Mouse (Mus musculus): Measurements from ENCODE around the gene Strn. TPM values are rescaled to one million over a fixed set of nuclear protein-coding genes. Genes with fewer than 3 reads are reported as not detected.

Gene Strn
- polyA plus RNA-seq, 1 experiment from 2014 or later: 3.4 TPM

- Histone ChIP-seq H3K9me3 (ENCODE audit: low read length) (no peaks in the 10 kb centered on the region), H3K36me3 (ENCODE audit: insufficient read depth, low read length) (no peaks in the 10 kb centered on the region), H3K4me1 (ENCODE audit: insufficient read depth, low read depth, low read length) (no peaks in the 10 kb centered on the region), H3K9ac (replicated peaks; ENCODE audit: low read depth) (no peak overlapping the region), H3K27ac (ENCODE audit: low read length) (no peak overlapping the region), H3K27me3 (replicated peaks; ENCODE audit: insufficient read depth, low read length) (no peaks in the 10 kb centered on the region), H3K4me2 (replicated peaks; ENCODE audit: low read depth, low read length) (no peak overlapping the region), H3K4me3 (ENCODE audit: low read depth, low read length) (no peak overlapping the region)
- 62% methylated on average over 5 of the region's 5 CpGs for WGBS
- no peak for TF ChIP-seq CTCF (IDR thresholded peaks at IDR 0.05)
- no peak for TF ChIP-seq EP300 (IDR thresholded peaks at IDR 0.05)
- ATAC-seq (no peak), DNase-seq (ENCODE audit: low spot score) (no peak)
These were observed 118.8 kb downstream of the Strn start for GRCm38 (mm10) chr17:78618164-78618693.

DNA sequence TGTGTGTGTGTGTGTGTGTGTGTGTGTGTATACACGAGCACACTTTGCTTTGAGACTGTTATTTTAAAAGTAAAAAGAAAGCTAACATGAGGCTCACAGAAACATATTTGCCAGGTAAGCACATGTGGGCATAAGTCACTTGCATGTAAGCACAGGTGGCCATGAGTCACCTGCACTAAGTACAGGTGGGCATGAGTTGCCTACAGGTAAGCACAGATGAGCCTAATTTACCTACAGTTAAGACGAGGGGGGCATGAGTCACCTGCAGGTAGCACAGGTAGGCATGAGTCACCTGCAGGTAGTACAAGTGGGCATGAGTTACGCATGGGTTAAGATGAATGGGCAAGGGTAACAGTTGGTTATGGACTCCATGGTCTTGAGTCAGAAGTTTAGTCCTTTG lies 121.9 kb downstream of the Strn start:
- Histone ChIP-seq H3K4me1 (ENCODE audit: insufficient read depth, low read depth, low read length) (no peaks in the 10 kb centered on the region), H3K27me3 (replicated peaks; ENCODE audit: insufficient read depth, low read length) (no peaks in the 10 kb centered on the region), H3K9ac (replicated peaks; ENCODE audit: low read depth) (no peak overlapping the region), H3K4me3 (ENCODE audit: low read depth, low read length) (no peak overlapping the region), H3K36me3 (ENCODE audit: insufficient read depth, low read length) (no peaks in the 10 kb centered on the region), H3K27ac (ENCODE audit: low read length) (no peak overlapping the region), H3K4me2 (replicated peaks; ENCODE audit: low read depth, low read length) (no peak overlapping the region), H3K9me3 (ENCODE audit: low read length) (no peaks in the 10 kb centered on the region)
- DNase-seq (ENCODE audit: low spot score) (no peak), ATAC-seq (no peak)
- 71% methylated on average over 3 of the region's 3 CpGs for WGBS
- TF ChIP-seq EP300 (IDR thresholded peaks at IDR 0.05): no peak
- TF ChIP-seq CTCF (IDR thresholded peaks at IDR 0.05): no peak

GRCm38 (mm10) chr17:78614481-78614880 lies 122.5 kb downstream of the Strn start:
- no peaks in the 10 kb centered on the region for H3K4me1 ChIP-seq (ENCODE audit: insufficient read depth, low read depth, low read length)
- no peak for TF ChIP-seq EP300 (IDR thresholded peaks at IDR 0.05)
- no peak for DNase-seq (ENCODE audit: low spot score)
- H3K36me3 ChIP-seq (ENCODE audit: insufficient read depth, low read length): no peaks in the 10 kb centered on the region
- H3K27me3 ChIP-seq (replicated peaks; ENCODE audit: insufficient read depth, low read length): no peaks in the 10 kb centered on the region
- H3K4me3 ChIP-seq (ENCODE audit: low read depth, low read length): no peak overlapping the region
- no peak overlapping the region for H3K9ac ChIP-seq (replicated peaks; ENCODE audit: low read depth)
- H3K9me3 ChIP-seq (ENCODE audit: low read length): no peaks in the 10 kb centered on the region
- H3K4me2 ChIP-seq (replicated peaks; ENCODE audit: low read depth, low read length): no peak overlapping the region
- WGBS: 63% methylated on average over 2 of the region's 2 CpGs
- no peak for ATAC-seq
- H3K27ac ChIP-seq (ENCODE audit: low read length): no peak overlapping the region

GRCm38 (mm10) chr17:78611117-78611516 lies 125.9 kb downstream of the Strn start:
- H3K4me1 ChIP-seq (ENCODE audit: insufficient read depth, low read depth, low read length): no peaks in the 10 kb centered on the region
- H3K9me3 ChIP-seq (ENCODE audit: low read length): no peaks in the 10 kb centered on the region
- DNase-seq (ENCODE audit: low spot score) (no peak), ATAC-seq (no peak)
- no peaks in the 10 kb centered on the region for H3K27me3 ChIP-seq (replicated peaks; ENCODE audit: insufficient read depth, low read length)
- no peaks in the 10 kb centered on the region for H3K36me3 ChIP-seq (ENCODE audit: insufficient read depth, low read length)
- peak; percentile 53 for TF ChIP-seq CTCF (IDR thresholded peaks at IDR 0.05)
- no peak for TF ChIP-seq EP300 (IDR thresholded peaks at IDR 0.05)
- no peak overlapping the region for H3K4me2 ChIP-seq (replicated peaks; ENCODE audit: low read depth, low read length)
- no peak overlapping the region for H3K27ac ChIP-seq (ENCODE audit: low read length)
- no peak overlapping the region for H3K4me3 ChIP-seq (ENCODE audit: low read depth, low read length)
- WGBS: 77% methylated on average over 6 of the region's 6 CpGs
- H3K9ac ChIP-seq (replicated peaks; ENCODE audit: low read depth): no peak overlapping the region

DNA sequence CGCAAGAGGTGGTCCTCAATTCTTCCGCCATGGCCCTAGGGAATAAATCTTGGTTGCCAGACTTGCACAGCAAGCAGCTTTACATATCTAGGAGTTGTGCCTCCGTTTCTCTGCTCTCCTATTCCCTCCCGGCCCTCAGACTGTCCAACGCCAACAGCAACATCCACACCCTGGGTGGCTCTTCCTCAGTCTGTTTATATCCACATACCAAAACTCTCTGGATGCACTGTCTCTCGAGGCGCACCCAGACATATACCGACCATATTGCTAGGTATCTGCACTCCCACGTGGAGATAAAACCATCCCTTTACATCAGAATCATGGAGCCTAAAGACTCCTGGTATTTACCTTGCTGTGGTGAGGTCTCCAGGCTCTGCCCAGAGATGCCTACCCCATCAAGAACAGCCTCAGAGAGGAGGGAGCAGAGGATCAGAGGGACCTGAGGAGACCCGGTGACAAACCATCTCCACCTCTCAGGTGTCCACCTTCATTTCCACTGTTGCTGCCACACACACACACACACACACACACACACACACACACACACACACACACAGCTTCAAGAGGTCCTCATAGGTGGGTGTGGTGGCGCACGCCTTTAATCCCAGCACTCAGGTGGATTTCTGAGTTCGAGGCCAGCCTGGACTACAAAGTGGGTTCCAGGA lies 127.7 kb downstream of the Strn start:
- Histone ChIP-seq H3K4me3 (ENCODE audit: low read depth, low read length) (no peak overlapping the region), H3K9ac (replicated peaks; ENCODE audit: low read depth) (no peak overlapping the region), H3K36me3 (ENCODE audit: insufficient read depth, low read length) (no peaks in the 10 kb centered on the region), H3K9me3 (ENCODE audit: low read length) (no peaks in the 10 kb centered on the region), H3K4me1 (ENCODE audit: insufficient read depth, low read depth, low read length) (no peaks in the 10 kb centered on the region), H3K4me2 (replicated peaks; ENCODE audit: low read depth, low read length) (no peak overlapping the region), H3K27me3 (replicated peaks; ENCODE audit: insufficient read depth, low read length) (no peaks in the 10 kb centered on the region), H3K27ac (ENCODE audit: low read length) (no peak overlapping the region)
- TF ChIP-seq CTCF (IDR thresholded peaks at IDR 0.05) (no peak), EP300 (IDR thresholded peaks at IDR 0.05) (no peak)
- 75% methylated on average over 13 of the region's 13 CpGs for WGBS
- DNase-seq (ENCODE audit: low spot score): no peak
- no peak for ATAC-seq

GRCm38 (mm10) chr17:78608716-78609115 lies 128.3 kb downstream of the Strn start:
- TF ChIP-seq EP300 (IDR thresholded peaks at IDR 0.05) (no peak), CTCF (IDR thresholded peaks at IDR 0.05) (no peak)
- no peak overlapping the region for H3K4me2 ChIP-seq (replicated peaks; ENCODE audit: low read depth, low read length)
- whole genome bisulfite sequencing: 79% methylated on average over 8 of the region's 8 CpGs
- no peak overlapping the region for H3K9ac ChIP-seq (replicated peaks; ENCODE audit: low read depth)
- H3K27me3 ChIP-seq (replicated peaks; ENCODE audit: insufficient read depth, low read length): no peaks in the 10 kb centered on the region
- H3K4me3 ChIP-seq (ENCODE audit: low read depth, low read length): no peak overlapping the region
- no peak for DNase-seq (ENCODE audit: low spot score)
- no peaks in the 10 kb centered on the region for H3K9me3 ChIP-seq (ENCODE audit: low read length)
- no peak overlapping the region for H3K27ac ChIP-seq (ENCODE audit: low read length)
- H3K36me3 ChIP-seq (ENCODE audit: insufficient read depth, low read length): no peaks in the 10 kb centered on the region
- no peak for ATAC-seq
- H3K4me1 ChIP-seq (ENCODE audit: insufficient read depth, low read depth, low read length): no peaks in the 10 kb centered on the region

Data from lung, postnatal 0 days (tissue).